Mouse (Mus musculus) kidney, postnatal 25 days (tissue): ENCODE measurements around the gene Iqca.
A peak's percentile ranks its signal among the peaks of the same experiment; 100 is the strongest.

ENCODE experiments used
- DNase-seq, 2 experiments: peaks; one replicate each; pipeline ENCODE4 v3.0.0; 2021; ENCODE audit warnings: mixed read lengths in 2 of 2

The Iqca gene

GRCm38 (mm10) chr1:90051347-90051746 is 101.9 kb downstream of the Iqca start:
- peak in 1 of 2 experiments; percentile 62 for DNase-seq

GRCm38 (mm10) chr1:90050046-90050739 is 103.0 kb downstream of the Iqca start:
- DNase-seq: peak in 1 of 2 experiments; percentile 6

GRCm38 (mm10) chr1:90028305-90028704 is 124.9 kb downstream of the Iqca start:
- peak in 1 of 2 experiments; percentile 28 for DNase-seq

GRCm38 (mm10) chr1:90026945-90027344 is 126.3 kb downstream of the Iqca start:
- peak; percentile 20 to 25 for DNase-seq

- peak in 1 of 2 experiments; percentile 8 for DNase-seq
These were observed 132.9 kb downstream of the Iqca start for GRCm38 (mm10) chr1:90020336-90020735.

DNA sequence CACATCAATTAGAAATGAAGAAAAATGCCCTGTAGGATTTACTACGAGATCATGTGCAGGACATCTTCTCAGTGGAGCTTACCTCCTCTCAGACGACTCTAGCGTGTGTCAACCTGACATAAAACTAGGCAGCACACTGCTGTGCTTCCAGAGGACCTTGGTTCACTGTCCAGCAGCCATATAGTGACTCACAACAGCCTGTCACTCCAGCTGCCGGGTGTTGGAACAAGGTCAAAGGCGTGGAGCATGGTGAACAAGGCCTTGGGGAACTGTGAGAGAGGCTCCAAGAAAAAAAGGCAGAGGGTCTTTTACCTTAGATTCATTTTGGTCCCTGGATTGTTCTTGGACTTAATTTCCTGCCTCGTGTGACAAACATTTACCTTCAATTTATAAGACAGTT is 135.1 kb downstream of the Iqca start:
- DNase-seq: no peak

DNA sequence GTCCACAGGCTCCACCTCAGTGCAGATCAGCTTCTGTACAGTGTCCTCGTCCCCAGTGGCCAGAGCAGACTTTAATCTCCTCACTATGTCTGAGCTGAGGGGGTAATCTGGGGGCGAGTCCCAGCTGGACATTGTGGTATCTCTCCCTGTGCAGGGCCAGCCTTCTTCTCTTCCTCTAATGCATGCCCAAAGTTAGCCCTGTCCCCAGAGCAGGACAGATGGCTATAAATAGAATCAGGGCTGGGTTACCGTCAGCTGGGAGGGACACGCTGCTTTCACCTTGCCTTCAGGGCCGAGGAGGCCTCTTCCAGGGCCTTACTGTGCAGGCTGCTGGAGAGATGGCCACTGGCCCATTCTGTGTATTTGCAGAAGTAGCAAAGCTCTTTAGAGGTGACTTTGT is 138.8 kb downstream of the Iqca start, which contains the start of gene Asb18:
Gene Asb18 (minus strand): TSS at position 221 of the 400 bp plus-strand sequence.
- DNase-seq: no peak

DNA sequence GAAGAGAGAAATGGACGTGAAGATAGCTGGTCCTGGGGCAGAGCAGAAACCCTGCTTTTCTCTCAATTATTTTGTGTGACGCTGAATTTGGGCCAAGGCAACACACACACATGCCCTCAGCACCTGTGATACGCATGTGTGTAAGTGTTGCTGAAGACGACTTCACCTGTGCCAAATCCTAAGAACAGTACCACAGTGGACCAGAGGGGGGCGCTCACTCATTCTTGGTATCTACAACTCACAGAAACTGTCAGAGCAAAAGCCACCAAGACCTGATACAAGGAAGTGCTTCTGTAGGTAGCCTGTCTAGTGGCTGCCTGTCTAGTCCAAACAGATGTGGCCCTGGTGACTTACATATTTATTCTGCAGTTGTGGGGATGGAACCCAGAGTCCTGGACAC is 139.9 kb downstream of the Iqca start:
- DNase-seq: no peak

DNA sequence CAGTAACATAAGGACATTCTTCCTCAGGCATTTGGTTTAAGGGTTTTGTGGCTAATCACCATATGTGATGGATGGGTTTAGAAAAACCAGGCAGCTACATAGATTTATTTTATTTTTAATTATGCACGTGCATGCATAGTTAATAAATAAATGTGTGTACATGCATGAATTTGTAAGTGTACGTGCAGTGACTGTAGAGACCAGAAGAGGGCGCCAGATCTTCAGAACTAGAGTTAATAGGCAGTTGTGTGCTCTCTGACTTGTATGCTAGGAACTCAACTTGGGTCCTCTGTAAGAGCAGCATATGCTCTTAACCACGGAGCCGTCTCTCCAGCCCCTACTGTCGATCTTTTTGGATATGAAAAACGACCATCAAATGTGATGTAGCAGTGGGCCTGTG is 140.4 kb downstream of the Iqca start:
- no peak for DNase-seq

GRCm38 (mm10) chr1:90012168-90012567 is 141.0 kb downstream of the Iqca start:
- DNase-seq: no peak

GRCm38 (mm10) chr1:90010077-90010476 is 143.1 kb downstream of the Iqca start:
- DNase-seq: no peak

DNA sequence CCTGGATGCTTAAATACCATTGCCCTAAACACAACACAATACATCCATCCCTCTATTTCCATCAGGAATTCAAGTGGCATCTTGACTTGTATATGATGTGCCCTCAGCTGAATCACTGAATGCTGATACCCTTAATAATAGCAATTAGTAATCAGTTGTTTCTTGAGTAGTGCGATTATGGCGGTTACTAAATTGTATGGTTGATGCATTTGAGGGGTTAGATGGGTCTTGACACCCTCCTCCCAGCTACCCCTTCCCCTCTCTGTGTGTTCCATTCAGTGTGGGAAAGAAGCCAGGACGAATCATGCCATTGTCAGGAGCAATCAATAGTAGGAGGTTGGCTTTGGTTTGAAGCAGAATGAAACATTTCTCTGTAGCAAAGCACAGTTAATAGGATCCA is 144.0 kb downstream of the Iqca start:
- no peak for DNase-seq

DNA sequence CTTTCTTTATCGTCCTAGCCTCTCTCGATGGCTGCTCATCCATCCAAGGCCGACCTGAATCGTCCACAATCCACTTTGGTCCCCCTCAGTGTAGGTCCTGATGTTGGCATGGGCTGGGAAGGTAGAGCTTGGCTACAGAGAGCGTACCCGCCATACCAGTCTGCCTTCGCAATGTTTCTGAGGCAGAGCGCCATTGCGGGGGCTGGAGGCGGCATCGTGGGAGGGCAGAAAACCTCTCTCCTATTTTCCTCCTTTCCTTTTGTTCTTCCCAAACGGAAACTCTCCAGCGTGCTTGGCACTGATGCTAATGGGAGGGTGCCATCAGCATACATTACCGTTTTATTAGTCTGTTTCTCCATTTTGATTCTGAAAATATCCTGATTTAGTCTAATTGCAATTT is 146.5 kb downstream of the Iqca start:
- no peak for DNase-seq

DNA sequence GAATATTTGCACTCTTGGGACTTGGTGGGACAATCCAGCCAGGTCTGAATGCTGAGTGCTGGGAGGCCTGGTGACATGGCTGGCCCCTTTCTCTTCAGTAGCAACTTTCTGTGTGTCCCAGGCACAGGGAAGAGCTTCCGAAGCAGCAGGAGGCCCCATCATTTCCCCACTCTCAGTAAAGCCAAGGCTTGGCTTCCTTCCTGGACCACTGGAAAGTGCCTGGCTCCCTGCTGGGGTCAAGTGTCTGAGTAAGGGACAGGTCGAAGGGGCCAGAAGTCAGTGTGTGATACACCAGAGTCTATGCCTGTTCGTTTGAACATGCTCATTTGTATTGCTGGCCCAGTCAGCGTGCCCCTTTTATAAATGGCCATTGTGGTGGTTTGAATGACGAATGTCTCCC is 152.2 kb downstream of the Iqca start:
- DNase-seq: no peak

GRCm38 (mm10) chr1:89999858-90000257 is 153.3 kb downstream of the Iqca start:
- no peak for DNase-seq

GRCm38 (mm10) chr1:89998696-89999095 is 154.5 kb downstream of the Iqca start:
- DNase-seq: no peak

DNA sequence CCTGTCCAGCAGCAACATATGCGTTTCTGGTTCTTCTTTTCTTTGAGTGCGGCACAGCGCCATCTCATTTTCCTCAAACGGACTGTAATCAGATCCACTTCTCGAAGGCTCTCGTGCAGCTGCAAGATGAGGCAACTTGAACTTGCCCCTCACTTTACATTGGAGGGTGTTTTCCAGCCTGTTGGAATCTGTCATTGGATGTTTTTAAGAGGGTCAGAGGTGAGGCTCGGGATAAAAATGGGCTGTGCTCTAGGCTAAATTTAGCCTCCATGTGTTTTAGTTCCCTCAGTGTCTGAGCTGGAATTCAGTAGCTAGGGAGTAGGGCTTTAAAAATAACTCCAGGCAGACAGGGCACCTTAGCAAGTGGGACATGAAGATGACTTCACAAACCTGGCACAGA is 155.1 kb downstream of the Iqca start:
- DNase-seq: no peak

GRCm38 (mm10) chr1:89992256-89992655 is 160.9 kb downstream of the Iqca start:
- DNase-seq: no peak
